9 mouse cellular contexts compared by ENCODE assay signal in genomic region chr17:73194575-73194974, GRCm38 (mm10).
A peak's percentile ranks its signal among the peaks of the same experiment; 100 is the strongest.
DNase-seq lines count a peak whose midpoint lies in the region; ATAC-seq and TF ChIP-seq lines count a peak whose summit lies in the region.
"Had no signal": no experiment of that assay in that cellular context is flagged by ENCODE, and none has a peak within 500 bp of the region (broad histone marks: within the 10 kb centered on the region; RNA-seq: fewer than 3 reads in every experiment).

No protein-coding gene starts in this region.

- no peaks in the 10 kb centered on the region for H3K79me2 ChIP-seq in heart, adult 2 months (replicated peaks; ENCODE audit: control insufficient read depth, insufficient read depth, low read length)

- H3K4me3 ChIP-seq in heart, adult 2 months: no peak overlapping the region
- no peak overlapping the region for H3K4me3 ChIP-seq in heart, embryonic 10.5 days
- H3K4me3 ChIP-seq in lung, postnatal 0 days (ENCODE audit: low read depth, low read length): no peak overlapping the region
- no peak overlapping the region for H3K4me3 ChIP-seq in forebrain, postnatal 0 days (ENCODE audit: low read depth, low read length)

- H3K4me2 ChIP-seq in lung, postnatal 0 days (replicated peaks; ENCODE audit: low read depth, low read length): no peak overlapping the region
- H3K4me2 ChIP-seq in forebrain, postnatal 0 days (ENCODE audit: low read depth): no peak overlapping the region

- CTCF ChIA-PET in Patski (lab: Charles Lee): interaction anchor here (0.9 kb wide), 1 partner anchor 97 kb away, joined by 3 read pairs; no protein-coding TSS in a partner anchor

- no peaks in the 10 kb centered on the region for H3K9me3 ChIP-seq in heart, embryonic 10.5 days
- no peaks in the 10 kb centered on the region for H3K9me3 ChIP-seq in lung, postnatal 0 days (ENCODE audit: low read length)
- H3K9me3 ChIP-seq in forebrain, postnatal 0 days (ENCODE audit: low read length): no peaks in the 10 kb centered on the region

- in situ Hi-C loops in Patski (cut with MboI; ENCODE audit: low pct_unique_long_range_greater_than_20kb): loop anchor here (10.0 kb wide), 1 partner anchor 340 kb away; no protein-coding TSS in a partner anchor

- no peak overlapping the region for H3K27ac ChIP-seq in heart, adult 2 months
- H3K27ac ChIP-seq in heart, embryonic 10.5 days: no peak overlapping the region
- H3K27ac ChIP-seq in lung, postnatal 0 days (ENCODE audit: low read length): peak overlapping the region; percentile 77
- H3K27ac ChIP-seq in forebrain, postnatal 0 days (ENCODE audit: low read depth, low read length): no peak overlapping the region

- no peak for TF ChIP-seq POLR2A in heart, adult 2 months (IDR thresholded peaks at IDR 0.05; ENCODE audit: insufficient read depth, low read depth, low read length)

- no peak for TF ChIP-seq EP300 in heart, adult 2 months (IDR thresholded peaks at IDR 0.05; ENCODE audit: insufficient read depth, low read depth, low read length)
- TF ChIP-seq EP300 in lung, postnatal 0 days (IDR thresholded peaks at IDR 0.05): no peak

- WGBS in heart, adult 2 months: 81% methylated on average over 6 of the region's 6 CpGs
- 91% methylated on average over 6 of the region's 6 CpGs for WGBS in heart, embryonic 10.5 days
- 70% methylated on average over 6 of the region's 6 CpGs for WGBS in lung, postnatal 0 days
- 94% methylated on average over 6 of the region's 6 CpGs for WGBS in forebrain, postnatal 0 days

- no peak overlapping the region for H3K9ac ChIP-seq in heart, adult 2 months (ENCODE audit: low read depth, low read length)
- no peak overlapping the region for H3K9ac ChIP-seq in lung, postnatal 0 days (replicated peaks; ENCODE audit: low read depth)
- H3K9ac ChIP-seq in forebrain, postnatal 0 days: no peak overlapping the region

- no peak for TF ChIP-seq CTCF in heart, adult 2 months (IDR thresholded peaks at IDR 0.05)
- TF ChIP-seq CTCF in Patski (IDR thresholded peaks at IDR 0.05): no peak
- TF ChIP-seq CTCF in lung, postnatal 0 days (IDR thresholded peaks at IDR 0.05): no peak
- TF ChIP-seq CTCF in forebrain, postnatal 0 days (IDR thresholded peaks at IDR 0.05; ENCODE audit: low read depth): no peak

- H3K27me3 ChIP-seq in heart, adult 2 months (ENCODE audit: control insufficient read depth, insufficient read depth, low read length): no peaks in the 10 kb centered on the region
- H3K27me3 ChIP-seq in heart, embryonic 10.5 days (ENCODE audit: insufficient read depth, poor library complexity, severe bottlenecking): no peaks in the 10 kb centered on the region
- no peaks in the 10 kb centered on the region for H3K27me3 ChIP-seq in Patski
- no peaks in the 10 kb centered on the region for H3K27me3 ChIP-seq in lung, postnatal 0 days (replicated peaks; ENCODE audit: insufficient read depth, low read length)
- no peaks in the 10 kb centered on the region for H3K27me3 ChIP-seq in forebrain, postnatal 0 days (ENCODE audit: insufficient read depth, low read length)

- H3K36me3 ChIP-seq in heart, adult 2 months (ENCODE audit: control insufficient read depth, insufficient read depth, low read length): no peaks in the 10 kb centered on the region; the same call in 1 of the 2 replicates
- H3K36me3 ChIP-seq in heart, embryonic 10.5 days: peaks cover 17% of the 10 kb centered on the region
- H3K36me3 ChIP-seq in lung, postnatal 0 days (ENCODE audit: insufficient read depth, low read length): no peaks in the 10 kb centered on the region
- H3K36me3 ChIP-seq in forebrain, postnatal 0 days (ENCODE audit: insufficient read depth): no peaks in the 10 kb centered on the region

- intact Hi-C loops in heart, adult 2 months (cut with DNase I): no loop called here

- DNase-seq in heart, adult 2 months: peak; percentile 53 to 64
- DNase-seq in heart, embryonic 10.5 days (ENCODE audit: low spot score): no peak
- DNase-seq in Patski (ENCODE audit: low read depth, low spot score): no peak
- DNase-seq in gastrocnemius, postnatal 10 days: peak; percentile 13
- DNase-seq in lung, postnatal 0 days (ENCODE audit: low spot score): peak; percentile 80
- DNase-seq in forebrain, postnatal 0 days: no peak
- no peak for DNase-seq in embryo, embryonic 11 days
- DNase-seq in kidney, adult 18-20 months: no peak
- DNase-seq: thymus, adult 18-20 months had no signal

- POLR2A ChIA-PET in Patski (lab: Charles Lee): no interaction called here

- peak; percentile 51 for ATAC-seq in Patski
- ATAC-seq in lung, postnatal 0 days: peak; percentile 84
- ATAC-seq in forebrain, postnatal 0 days: no peak

- peaks cover 2% of the 10 kb centered on the region for H3K4me1 ChIP-seq in heart, adult 2 months (ENCODE audit: control insufficient read depth, insufficient read depth, low read length)
- peaks cover 6% of the 10 kb centered on the region; the same call in 1 of the 2 replicates for H3K4me1 ChIP-seq in heart, embryonic 10.5 days
- no peaks in the 10 kb centered on the region for H3K4me1 ChIP-seq in lung, postnatal 0 days (ENCODE audit: insufficient read depth, low read depth, low read length)
- no peaks in the 10 kb centered on the region for H3K4me1 ChIP-seq in forebrain, postnatal 0 days (ENCODE audit: insufficient read depth)

Comparison
In these comparisons a context has a peak if more than half of its experiments do, and no peak if none do; other contexts are left out.
1. DNase-seq: peak in heart, adult 2 months (2 of 2), gastrocnemius, postnatal 10 days (single experiment) and lung, postnatal 0 days (single experiment); none in heart, embryonic 10.5 days (single experiment), Patski (single experiment), forebrain, postnatal 0 days (single experiment), embryo, embryonic 11 days (single experiment) and kidney, adult 18-20 months (single experiment).